Mouse (Mus musculus) stomach, postnatal 0 days (tissue): ENCODE data around the gene 1700017N19Rik. TPM values are rescaled to one million over a fixed set of nuclear protein-coding genes. Genes with fewer than 3 reads are reported as not detected.

ENCODE experiments used
- ATAC-seq: fragments of 200-750 bp; cut with Nextera tagmentation; 2 replicates; pipeline ENCODE4 v1.8.0; 2017; ENCODE audit not compliant: low FRiP score, low TSS enrichment
- DNase-seq: peaks from one replicate; pipeline ENCODE4 v3.0.0-alpha.2; 2016; ENCODE audit warnings: low spot score
- H3K27ac ChIP-seq: fragments of 300-500 bp; sonication (generic); replicated peaks from 2 replicates; pipeline ENCODE4 v1.5.1; 2014; ENCODE audit warnings: mild to moderate bottlenecking, control low read depth
- H3K27me3 ChIP-seq: fragments of 300-500 bp; sonication (generic); 2 replicates; pipeline ENCODE4 v1.6.1; 2014; ENCODE audit warnings: low read length; ENCODE audit not compliant: control insufficient read depth, insufficient read depth
- H3K36me3 ChIP-seq: fragments of 300-500 bp; sonication (generic); 2 replicates; pipeline ENCODE4 v1.6.1; 2014; ENCODE audit warnings: low read length, mixed read lengths; ENCODE audit not compliant: control insufficient read depth, insufficient read depth
- H3K4me1 ChIP-seq: fragments of 300-500 bp; sonication (generic); replicated peaks from 2 replicates; pipeline ENCODE4 v1.6.1; 2014; ENCODE audit warnings: antibody characterized with exemption; ENCODE audit not compliant: control insufficient read depth, insufficient read depth
- H3K4me2 ChIP-seq: fragments of 300-500 bp; sonication (generic); replicated peaks from 2 replicates; pipeline ENCODE4 v1.6.1; 2014; ENCODE audit warnings: low read depth, mild to moderate bottlenecking, control low read depth, moderate library complexity
- H3K4me3 ChIP-seq: fragments of 300-500 bp; sonication (generic); 2 replicates; pipeline ENCODE4 v1.5.1; 2014; ENCODE audit warnings: low read depth, low read length, control low read depth
- H3K9ac ChIP-seq: fragments of 300-500 bp; sonication (generic); 2 replicates; pipeline ENCODE4 v1.6.1; 2014; ENCODE audit warnings: mild to moderate bottlenecking, low read length, control low read depth, mixed read lengths
- H3K9me3 ChIP-seq: fragments of 300-500 bp; sonication (generic); 2 replicates; pipeline ENCODE4 v1.6.1; 2016; ENCODE audit warnings: low read length; ENCODE audit not compliant: control insufficient read depth
- CTCF ChIP-seq: IDR thresholded peaks from 2 replicates; pipeline ENCODE4 v1.5.1; 2016; ENCODE audit warnings: antibody characterized with exemption, low read depth, mild to moderate bottlenecking, moderate library complexity
- EP300 ChIP-seq: optimal IDR thresholded peaks from 2 replicates; pipeline ENCODE3; 2016; ENCODE audit warnings: antibody characterized with exemption
- WGBS: fragments of 180-500 bp; shearing (Covaris S2); extraction: QIAGEN DNeasy Blood & Tissue Kit; methylation state at CpG from one replicate; pipeline ENCODE4 v1.1.7; 2014; 5-methylcytosine and 5-hydroxymethylcytosine counted together
- polyA plus RNA-seq: library from polyadenylated mRNA; unstranded; fragments of >200 nt; fragmentation: Nextera tagmentation; extraction: Ambion mirVana; gene quantifications from 2 replicates; pipeline ENCODE4 v1.2.1, GENCODE M21; 2015

1700017N19Rik gene
- polyA plus RNA-seq, 1 experiment from 2014 or later = not detected

DNA sequence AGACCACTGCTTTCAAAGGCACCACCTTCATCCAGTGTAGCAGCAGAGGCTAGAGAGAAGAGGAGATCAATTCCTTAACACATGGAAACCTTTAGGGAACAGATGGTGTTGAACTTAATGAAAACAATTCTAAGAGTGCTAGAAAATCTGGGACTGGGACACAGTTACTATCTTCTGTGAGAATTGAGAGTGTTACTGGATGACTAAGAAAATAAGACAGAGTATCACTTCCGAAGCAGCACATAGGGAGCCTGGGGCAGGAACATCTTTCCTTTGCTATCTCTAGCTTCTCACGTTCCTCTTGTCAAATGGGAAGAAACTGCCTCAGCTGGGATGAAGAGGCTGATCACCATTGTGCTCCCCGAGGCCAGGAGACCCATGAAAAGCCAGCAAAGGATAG, 52.6 kb downstream of the 1700017N19Rik start:
- Histone ChIP-seq H3K4me1 (no peaks in the 10 kb centered on the region), H3K9me3 (no peaks in the 10 kb centered on the region), H3K27me3 (no peaks in the 10 kb centered on the region), H3K4me2 (no peak overlapping the region), H3K9ac (no peak overlapping the region), H3K36me3 (no peaks in the 10 kb centered on the region), H3K27ac (no peak overlapping the region), H3K4me3 (no peak overlapping the region)
- 72% methylated on average over 3 of the region's 3 CpGs for WGBS
- no peak for TF ChIP-seq EP300
- no peak for TF ChIP-seq CTCF
- DNase-seq = no peak
- no peak for ATAC-seq

DNA sequence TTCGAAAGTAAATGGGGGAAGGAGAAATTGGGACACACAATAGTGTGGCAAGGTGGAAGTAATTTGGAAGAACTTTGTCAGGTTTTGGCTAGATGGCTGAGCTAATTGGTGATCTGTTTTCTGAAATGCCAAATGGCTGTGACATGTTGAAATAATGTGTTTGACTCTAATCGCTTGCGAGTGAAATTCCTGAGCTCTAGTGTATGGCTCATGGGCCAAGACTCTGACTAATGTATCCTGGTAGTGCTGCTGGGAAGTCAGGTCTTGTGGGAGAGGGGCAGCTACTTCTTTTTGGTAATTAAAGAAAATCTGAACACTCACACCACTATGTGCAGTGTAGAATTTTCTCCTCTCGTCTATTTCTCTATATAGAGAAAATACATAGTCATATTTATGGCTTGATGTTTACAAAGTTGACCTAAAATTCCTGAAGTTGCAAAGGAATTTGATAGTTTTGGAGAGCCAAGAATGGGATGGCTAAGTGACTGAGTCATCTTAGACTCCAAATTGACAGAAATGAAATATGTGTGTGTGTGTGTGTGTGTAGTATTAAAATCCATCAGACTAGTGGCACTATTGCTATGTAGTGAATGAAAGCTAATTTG, 55.1 kb downstream of the 1700017N19Rik start:
- Histone ChIP-seq H3K9me3 (no peaks in the 10 kb centered on the region), H3K27ac (no peak overlapping the region), H3K36me3 (no peaks in the 10 kb centered on the region), H3K9ac (no peak overlapping the region), H3K4me2 (no peak overlapping the region), H3K4me3 (no peak overlapping the region), H3K4me1 (no peaks in the 10 kb centered on the region), H3K27me3 (no peaks in the 10 kb centered on the region)
- DNase-seq (no peak), ATAC-seq (no peak)
- TF ChIP-seq CTCF = no peak
- TF ChIP-seq EP300 = no peak
- 62% methylated on average over 4 of the region's 4 CpGs for WGBS

DNA sequence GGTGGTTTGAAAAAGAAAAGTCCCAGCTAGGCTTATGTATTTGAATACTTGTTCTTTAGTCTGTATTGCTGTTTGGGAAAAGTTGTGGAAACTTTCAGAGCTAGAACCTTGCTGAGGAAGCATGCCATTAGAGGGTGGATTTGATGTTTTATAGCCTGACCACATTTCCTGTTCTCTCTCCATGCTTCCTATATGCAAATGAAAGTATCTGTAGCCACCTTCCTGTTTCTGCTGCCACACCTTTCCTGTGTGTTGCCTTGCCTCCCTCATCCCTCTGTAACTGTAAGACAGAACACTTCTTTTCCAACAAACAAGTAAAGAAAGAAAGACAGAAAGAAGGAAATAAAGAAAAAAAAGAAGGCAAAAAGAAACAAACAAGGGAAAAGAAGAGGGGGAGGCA, 63.9 kb downstream of the 1700017N19Rik start:
- Histone ChIP-seq H3K27ac (no peak overlapping the region), H3K4me3 (no peak overlapping the region), H3K27me3 (no peaks in the 10 kb centered on the region), H3K4me2 (no peak overlapping the region), H3K9me3 (no peaks in the 10 kb centered on the region), H3K4me1 (no peaks in the 10 kb centered on the region), H3K36me3 (no peaks in the 10 kb centered on the region), H3K9ac (no peak overlapping the region)
- TF ChIP-seq EP300 (no peak), CTCF (no peak)
- no peak for DNase-seq
- no peak for ATAC-seq

DNA sequence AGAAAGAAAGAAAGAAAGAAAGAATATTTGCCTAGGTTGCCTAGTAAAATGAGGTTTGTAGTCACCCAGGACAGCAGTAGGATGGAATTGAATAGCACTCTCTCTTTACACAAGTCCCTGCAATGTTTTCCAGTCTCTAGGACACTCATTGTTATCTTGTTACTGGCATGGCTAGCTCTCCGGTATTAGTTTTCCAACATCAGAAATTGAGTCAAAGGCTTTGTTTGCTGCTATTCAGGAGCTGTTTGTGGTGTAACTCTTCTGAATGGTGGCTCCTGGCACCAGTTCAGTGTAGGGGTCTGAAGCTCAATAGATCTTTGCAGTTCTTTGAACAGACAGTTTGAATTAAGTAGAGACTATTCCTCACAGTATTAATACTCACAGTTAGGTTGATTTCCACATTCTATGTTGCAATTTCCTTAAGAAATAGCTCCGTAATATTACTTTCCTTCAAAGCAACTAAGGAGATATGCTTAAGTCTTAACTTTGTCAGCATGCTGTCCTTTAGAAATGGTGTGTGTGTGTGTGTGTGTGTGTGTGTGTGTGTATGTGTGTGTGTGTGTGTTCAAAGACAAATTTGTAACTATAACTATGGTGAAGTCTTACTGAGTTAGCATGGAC, 71.8 kb downstream of the 1700017N19Rik start:
- H3K36me3 ChIP-seq = no peaks in the 10 kb centered on the region
- 69% methylated on average over 2 of the region's 2 CpGs for WGBS
- no peak overlapping the region for H3K4me2 ChIP-seq
- no peaks in the 10 kb centered on the region for H3K4me1 ChIP-seq
- no peak for ATAC-seq
- no peaks in the 10 kb centered on the region for H3K27me3 ChIP-seq
- H3K4me3 ChIP-seq = no peak overlapping the region
- no peak for DNase-seq
- no peak overlapping the region for H3K27ac ChIP-seq
- H3K9ac ChIP-seq = no peak overlapping the region
- TF ChIP-seq CTCF (no peak), EP300 (no peak)
- no peaks in the 10 kb centered on the region for H3K9me3 ChIP-seq

Other genes starting within 250 kb of the 1700017N19Rik start
- not detected in 2 replicates for gene Gm4302, start 249.6 kb upstream of the 1700017N19Rik start, polyA plus RNA-seq
- gene Gm4303, start 244.5 kb upstream of the 1700017N19Rik start, polyA plus RNA-seq = not detected in 2 replicates
- gene Gm4305, start 239.4 kb upstream of the 1700017N19Rik start, polyA plus RNA-seq = not detected in 2 replicates
- not detected in 2 replicates for gene Gm4307, start 229.1 kb upstream of the 1700017N19Rik start, polyA plus RNA-seq
- gene Gm4312, start 207.9 kb upstream of the 1700017N19Rik start, polyA plus RNA-seq = not detected in 2 replicates
- gene Tmtc3, start 103.1 kb upstream of the 1700017N19Rik start, polyA plus RNA-seq = 7.6 TPM in 2 replicates
- 2.0 and 2.1 TPM in 2 replicates for gene Cep290, start 102.9 kb upstream of the 1700017N19Rik start, polyA plus RNA-seq
- gene 4930430F08Rik, start 61 bp upstream of the 1700017N19Rik start, polyA plus RNA-seq = 5.8 and 6.6 TPM in 2 replicates